Mouse (Mus musculus) B cell, adult 2 months (primary cell): Measurements from ENCODE around the gene Ubl3.

Experiments used
- DNase-seq, 2 experiments: peaks; one replicate each; pipeline ENCODE4 v3.0.0; 2022

The Ubl3 gene

DNA sequence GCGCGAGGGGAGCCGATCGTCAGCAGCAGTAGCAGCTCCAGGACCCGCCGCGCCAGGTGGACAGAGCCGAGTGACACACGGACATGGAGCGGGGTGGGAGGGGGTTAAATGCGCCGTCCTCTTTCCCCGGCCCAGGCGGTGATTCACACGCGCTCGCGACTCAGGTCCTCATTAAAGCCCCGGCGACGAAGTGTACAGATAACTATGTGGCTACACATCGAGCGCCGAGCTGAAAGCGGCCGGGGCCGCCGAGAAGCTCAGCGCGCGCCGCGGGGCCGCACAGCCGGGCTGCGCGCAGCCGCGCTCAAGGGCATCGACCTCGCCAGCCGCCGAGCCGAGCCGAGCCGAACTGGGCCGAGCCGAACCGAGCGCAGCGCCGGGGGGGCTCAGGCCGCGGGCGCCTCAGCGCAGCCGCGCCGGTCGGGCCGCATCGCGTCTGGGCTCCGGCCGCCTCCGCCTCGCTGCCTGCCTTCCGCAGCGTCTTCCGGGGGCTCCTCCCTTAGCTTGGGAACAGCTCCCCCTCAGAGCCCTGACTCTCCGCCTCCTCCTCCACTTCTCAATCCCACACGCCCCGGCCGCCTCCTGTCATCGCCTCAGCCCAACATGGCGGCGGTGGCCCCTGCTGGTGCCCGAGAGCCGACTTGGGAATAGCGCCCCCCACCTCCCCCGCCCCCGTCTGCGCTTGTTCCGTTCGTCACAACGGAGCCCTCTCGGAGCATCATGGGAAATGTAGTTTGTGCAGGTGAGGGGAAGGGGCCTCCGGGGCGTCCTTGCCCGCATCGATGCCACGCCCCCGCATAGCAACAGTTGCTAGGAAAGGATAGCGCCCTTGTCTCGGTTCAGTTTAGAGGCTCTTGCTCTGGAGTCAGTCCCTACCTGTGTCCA lies at the start of gene Ubl3:
Gene Ubl3 (minus strand): TSS at position 603 of the 885 bp plus-strand sequence.
- peak; percentile 82 to 83 for DNase-seq

DNA sequence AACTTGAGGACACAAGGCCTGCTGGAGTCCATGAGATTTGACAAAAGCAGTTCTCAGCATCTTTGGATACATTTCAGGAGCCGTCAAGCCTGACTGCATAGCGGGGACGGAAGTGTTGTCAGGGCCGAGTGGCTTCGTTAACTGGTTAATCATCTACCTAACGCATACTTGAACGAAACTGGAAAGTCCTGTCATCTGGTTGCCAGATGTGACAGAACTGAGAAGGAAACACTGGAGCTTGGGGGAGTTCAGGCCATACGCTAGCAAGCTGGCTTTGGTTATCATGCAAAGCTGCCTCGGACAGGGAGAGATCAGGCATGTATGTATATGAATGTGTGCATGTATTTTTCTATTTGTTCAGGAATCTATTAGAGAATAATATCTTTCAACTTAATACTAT lies 45.8 kb upstream of the Ubl3 start:
- no peak for DNase-seq

- no peak for DNase-seq
These were observed 43.6 kb upstream of the Ubl3 start for GRCm38 (mm10) chr5:148596086-148596753.

- DNase-seq = peak; percentile 26 to 30
These were observed 42.8 kb upstream of the Ubl3 start for GRCm38 (mm10) chr5:148595459-148595751.

DNA sequence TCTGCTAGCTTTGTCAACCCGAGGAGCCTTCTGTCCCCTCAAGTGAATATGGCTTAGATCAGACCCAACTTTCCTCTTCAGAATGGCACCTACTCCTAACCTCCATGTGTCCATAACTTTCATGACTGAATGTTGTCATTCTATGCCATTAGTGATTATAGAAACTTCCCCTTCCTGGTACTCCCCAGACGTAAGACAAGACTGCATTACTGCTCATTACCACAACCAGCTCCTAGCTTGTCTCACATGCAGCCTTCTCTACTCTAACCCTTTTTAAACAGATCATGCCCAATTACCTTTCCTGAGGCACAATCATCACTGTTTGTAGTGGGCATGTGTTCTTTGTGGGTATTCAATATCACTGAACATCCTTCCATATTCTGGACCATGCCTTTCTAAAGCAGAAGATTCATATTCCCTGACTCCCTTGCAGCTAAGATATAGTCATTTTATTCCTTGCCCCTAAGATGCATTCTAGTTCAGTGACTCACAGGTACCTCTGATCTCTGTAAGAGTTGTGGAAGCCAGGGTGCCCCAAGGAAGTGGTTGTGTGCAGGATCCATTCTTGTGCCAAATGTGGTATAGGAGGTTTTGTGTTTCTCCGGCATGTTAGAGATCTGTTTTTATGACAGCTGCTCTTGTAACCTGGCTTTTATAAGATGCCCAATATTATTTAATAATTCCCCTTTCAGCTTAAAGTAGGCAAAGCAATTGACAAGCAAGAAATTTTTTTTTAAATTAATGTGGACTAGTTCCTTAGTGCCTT lies 42.3 kb upstream of the Ubl3 start:
- peak; percentile 19 to 22 for DNase-seq

DNA sequence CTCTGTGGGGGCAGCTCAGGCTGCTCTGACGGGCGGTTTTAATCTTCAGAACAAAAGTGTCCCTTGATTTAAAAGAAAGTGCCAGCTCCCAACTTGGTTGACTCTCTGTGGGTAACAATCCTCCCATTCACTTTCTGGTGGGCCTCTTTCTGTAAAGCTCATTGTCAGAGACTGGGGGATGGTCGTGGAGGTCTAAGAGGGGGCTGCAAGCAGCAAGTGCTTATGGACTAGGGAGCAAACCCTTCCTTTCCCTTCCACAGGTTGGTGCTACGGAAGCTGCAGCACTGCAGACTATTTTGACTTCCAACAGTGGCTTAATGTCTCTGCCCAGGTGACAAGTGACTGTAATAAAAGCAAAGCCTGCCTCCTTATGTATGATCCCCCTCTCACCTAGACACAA lies 41.0 kb upstream of the Ubl3 start:
- no peak for DNase-seq

- no peak for DNase-seq
These were observed 38.9 kb upstream of the Ubl3 start for GRCm38 (mm10) chr5:148591448-148591862.

- DNase-seq = no peak
These were observed 38.2 kb upstream of the Ubl3 start for GRCm38 (mm10) chr5:148590603-148591447.

GRCm38 (mm10) chr5:148588987-148589386 lies 36.4 kb upstream of the Ubl3 start:
- DNase-seq = no peak

DNA sequence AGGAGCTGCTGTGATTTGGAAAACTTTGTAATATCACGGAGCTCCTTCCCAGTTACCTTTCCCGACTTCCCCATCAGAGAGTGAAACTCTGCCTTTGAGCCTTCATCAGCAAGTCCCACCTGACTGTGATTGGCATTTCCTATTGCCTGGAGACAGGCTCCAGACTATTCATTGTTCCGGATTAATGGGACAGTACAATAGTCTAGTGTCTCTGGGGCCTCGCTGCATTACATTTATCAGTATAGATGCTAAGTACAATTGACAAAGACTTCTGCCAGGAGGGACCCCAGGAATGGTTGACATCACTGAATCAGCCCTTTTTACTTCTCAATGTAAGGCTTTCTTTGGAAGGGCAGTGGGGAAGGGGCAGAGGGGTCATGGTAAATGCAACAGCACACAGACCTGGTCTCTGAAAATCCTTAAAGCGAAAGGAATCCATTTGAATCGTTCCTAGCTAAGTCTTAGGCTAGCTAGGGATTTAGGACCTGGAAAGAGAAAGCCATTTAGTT lies 35.6 kb upstream of the Ubl3 start:
- DNase-seq = no peak

DNA sequence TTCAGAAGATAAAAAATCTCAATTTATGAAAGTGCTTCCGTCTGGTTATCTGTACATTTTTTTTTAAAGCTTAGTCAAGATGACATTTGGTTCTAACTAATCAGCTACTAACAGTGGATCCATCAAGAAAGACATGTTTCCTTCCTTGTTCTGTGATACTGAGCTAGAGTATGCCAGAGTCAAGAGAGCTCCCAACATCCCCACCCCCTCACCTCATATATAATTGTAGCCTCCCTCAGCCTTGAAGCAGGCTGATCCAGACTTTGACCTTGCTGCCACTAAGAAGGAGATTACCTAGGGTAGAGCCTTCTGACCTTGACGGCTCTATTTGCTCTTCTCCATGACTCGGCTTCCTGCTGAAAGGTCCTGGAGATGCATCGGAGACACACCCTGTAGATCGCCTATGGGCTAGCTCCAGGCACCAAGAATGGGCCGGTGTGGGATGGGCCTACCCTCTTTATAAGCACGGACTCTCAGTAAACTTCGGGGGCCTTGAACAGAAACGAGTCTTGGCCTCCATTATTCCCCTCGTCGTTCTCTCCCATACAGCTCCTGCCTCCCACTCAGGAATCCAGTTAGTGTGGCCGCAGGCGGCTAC lies 27.9 kb upstream of the Ubl3 start:
- no peak for DNase-seq

GRCm38 (mm10) chr5:148579156-148579555 lies 26.6 kb upstream of the Ubl3 start:
- DNase-seq = peak in 1 of 2 experiments; percentile 15

DNA sequence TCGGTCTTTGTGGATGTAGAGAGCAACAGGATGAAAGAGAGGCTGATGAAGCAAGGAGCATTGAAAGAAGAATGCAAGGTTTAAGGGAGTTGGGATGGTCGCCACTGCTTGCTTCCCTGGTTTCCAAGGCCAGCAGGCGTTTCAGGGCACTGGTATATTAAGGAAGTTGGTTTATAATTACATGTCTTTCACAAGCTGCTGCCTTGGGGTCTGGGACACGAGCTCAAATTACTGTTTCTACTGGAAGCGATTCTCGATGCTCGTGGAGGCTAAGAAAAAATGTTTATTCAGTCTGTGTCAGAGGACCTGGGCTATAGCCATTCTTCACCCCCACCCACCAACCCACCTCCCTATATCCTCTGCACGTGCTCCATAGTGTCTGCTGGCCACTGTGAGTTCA lies 25.8 kb upstream of the Ubl3 start:
- no peak for DNase-seq

GRCm38 (mm10) chr5:148577278-148577677 lies 24.7 kb upstream of the Ubl3 start:
- DNase-seq = no peak

- DNase-seq = no peak
These were observed 22.6 kb upstream of the Ubl3 start for GRCm38 (mm10) chr5:148575163-148575562.

DNA sequence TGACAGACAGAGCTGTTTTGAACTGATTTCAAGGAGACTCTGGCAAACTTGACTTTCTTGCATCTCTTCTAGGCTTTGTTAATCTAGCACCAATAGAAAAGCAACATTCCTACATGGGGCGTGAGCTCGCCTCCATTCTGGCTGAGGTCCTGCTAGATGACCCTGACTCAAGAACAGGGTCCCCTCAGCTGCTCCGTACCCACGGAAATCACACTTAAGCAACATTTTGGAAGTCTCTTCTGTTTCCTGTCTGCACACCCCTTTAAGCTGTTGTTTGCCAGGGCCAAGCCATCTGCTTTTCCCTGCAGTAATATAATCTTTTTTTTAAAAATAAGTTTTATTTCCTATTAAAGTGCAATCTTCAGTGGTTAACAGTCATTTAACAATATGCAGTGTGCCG lies 20.1 kb upstream of the Ubl3 start:
- no peak for DNase-seq

DNA sequence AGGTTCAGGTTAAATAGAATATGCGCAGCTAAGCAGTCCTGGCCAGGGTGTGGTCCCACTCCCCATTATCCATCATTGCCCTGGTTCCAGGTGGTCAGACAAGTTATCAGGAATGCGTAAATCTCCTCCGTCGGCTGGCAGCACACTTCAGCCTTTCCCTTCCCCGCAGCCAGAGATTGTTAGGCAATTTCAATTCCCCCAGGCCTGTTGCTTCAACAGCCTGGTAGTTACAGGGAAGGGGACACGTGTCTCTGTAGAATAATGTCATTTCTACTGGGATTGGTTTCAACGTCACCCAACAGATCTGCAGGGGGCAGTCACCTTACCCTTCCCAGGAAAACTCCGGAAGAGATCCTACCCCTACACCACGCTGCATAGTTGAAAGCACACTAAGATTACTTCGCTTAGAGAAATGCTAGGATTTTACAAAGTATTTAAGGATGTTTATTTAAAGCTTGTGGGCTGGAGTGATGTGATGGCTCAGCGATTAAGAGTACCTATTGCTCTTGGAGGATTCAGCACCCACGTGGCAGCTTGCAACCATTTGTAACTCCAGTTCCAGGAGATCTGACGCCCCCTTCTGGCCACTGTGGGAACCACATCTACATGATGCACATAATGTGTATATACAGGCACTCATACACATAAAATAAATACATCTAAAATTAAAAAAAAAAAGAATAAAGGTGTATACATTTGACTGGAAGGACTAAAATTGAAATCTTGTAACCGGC lies 18.1 kb upstream of the Ubl3 start:
- DNase-seq = peak; percentile 41 to 49

GRCm38 (mm10) chr5:148569444-148569843 lies 16.9 kb upstream of the Ubl3 start:
- no peak for DNase-seq

DNA sequence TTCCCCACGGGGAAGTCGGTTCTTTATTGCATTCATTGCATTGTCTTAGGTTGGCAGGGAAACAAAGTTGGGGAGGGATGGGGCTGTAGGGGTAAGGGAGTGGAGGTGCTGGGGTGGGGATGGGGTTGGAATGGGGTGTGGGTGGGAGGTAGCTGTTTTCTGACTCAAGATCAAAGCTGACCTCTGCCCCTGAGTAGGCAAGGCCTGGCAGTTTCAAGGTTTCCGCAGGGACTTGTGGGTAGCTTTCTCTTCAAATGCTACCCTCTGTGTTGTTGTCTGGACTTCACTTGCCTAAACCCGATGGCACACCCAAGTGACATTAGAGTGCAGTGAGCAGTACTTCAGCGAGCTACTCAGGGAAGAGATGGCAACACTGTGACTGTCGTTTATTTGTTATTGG lies 13.0 kb upstream of the Ubl3 start:
- DNase-seq = no peak

GRCm38 (mm10) chr5:148564073-148564472 lies 11.5 kb upstream of the Ubl3 start:
- DNase-seq = no peak

DNA sequence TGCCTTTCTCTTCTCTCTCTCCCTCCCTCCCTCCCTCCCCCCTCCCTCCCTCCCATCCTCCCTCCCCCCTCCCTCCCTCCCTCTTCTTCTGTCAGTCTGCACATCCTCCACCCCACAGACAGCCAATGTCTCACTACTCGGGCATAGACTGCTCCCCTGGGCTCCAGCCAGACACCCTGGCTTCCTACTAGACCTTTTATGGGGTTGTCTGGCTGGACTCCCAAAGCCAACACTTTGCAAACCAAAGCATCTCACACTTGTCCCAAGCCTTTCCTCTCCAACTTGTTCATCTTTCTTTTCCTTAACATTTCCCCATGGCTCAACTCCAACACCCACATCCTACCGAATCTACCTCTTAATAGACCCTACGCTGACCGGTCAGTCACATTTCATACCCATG lies 10.7 kb upstream of the Ubl3 start:
- no peak for DNase-seq
